Mouse (Mus musculus): ENCODE data around the gene Chic2.

- TF ChIP-seq CEBPB (IDR thresholded peaks at IDR 0.05; ENCODE audit: insufficient read depth, poor library complexity, severe bottlenecking) (no peak), POLR2A (IDR thresholded peaks at IDR 0.05; ENCODE audit: insufficient read length, low read depth) (no peak), MAX (IDR thresholded peaks at IDR 0.05; ENCODE audit: low read depth) (no peak), POLR2AphosphoS2 (IDR thresholded peaks at IDR 0.05; ENCODE audit: insufficient read length, low read depth) (no peak), MYOD1 (IDR thresholded peaks at IDR 0.05; ENCODE audit: control insufficient read depth in 1 of 3, insufficient read length in 2 of 3, low read depth in 2 of 3) (no peak), TCF3 (IDR thresholded peaks at IDR 0.05; ENCODE audit: insufficient read length, low read depth) (no peak), MYOG (IDR thresholded peaks at IDR 0.05; ENCODE audit: control insufficient read depth in 1 of 3, insufficient read depth in 1 of 3, insufficient read length in 2 of 3, low read depth in 2 of 3) (no peak), TCF12 (IDR thresholded peaks at IDR 0.05; ENCODE audit: insufficient read depth, poor library complexity, severe bottlenecking) (no peak), E2F4 (IDR thresholded peaks at IDR 0.05; ENCODE audit: insufficient read depth) (no peak), USF1 (IDR thresholded peaks at IDR 0.05; ENCODE audit: low read depth) (no peak), SRF (IDR thresholded peaks at IDR 0.05; ENCODE audit: control insufficient read depth, insufficient read length, low read depth) (no peak), REST (IDR thresholded peaks at IDR 0.05; ENCODE audit: insufficient read depth, insufficient read length) (no peak)
Measured at GRCm38 (mm10) chr5:74998716-74999512, 45.7 kb downstream of the Chic2 start.

All from myocyte (in vitro differentiated cells).